Mouse (Mus musculus): ENCODE measurements around the gene Ttll8.

DNA sequence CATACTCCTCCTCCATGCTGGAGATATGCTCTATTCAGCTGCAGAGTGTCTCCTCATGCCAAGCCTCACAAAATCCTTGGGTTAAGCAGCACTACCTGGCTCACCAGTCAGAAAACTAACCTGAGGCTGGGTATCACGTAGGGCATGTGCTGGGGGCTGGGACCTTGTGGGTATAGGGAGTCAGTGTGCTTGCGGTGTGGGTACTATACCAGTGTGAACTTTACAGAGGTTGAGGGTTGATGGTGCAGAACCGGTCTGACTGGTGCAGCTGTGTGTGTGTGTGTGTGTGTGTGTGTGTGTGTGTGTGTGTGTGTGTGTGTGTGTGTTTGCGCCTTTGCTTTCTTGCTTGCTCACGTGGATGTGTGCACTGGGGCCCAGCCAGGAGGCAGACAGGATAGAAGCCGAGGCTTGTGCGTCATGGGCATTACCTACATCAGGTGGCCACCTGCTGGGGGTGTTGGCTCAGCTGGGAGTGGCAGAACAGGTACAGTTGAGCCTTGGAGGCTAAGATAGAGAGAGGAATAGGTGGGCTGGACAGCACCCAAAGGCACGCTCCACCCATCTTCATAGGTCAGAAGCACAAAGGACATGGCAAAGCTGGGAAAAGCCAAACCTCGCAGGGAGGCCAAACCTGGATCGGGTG is 102.6 kb downstream of the Ttll8 start:
- TF ChIP-seq CTCF (IDR thresholded peaks at IDR 0.05; ENCODE audit: low read depth, low read length) (no peak), POLR2A (IDR thresholded peaks at IDR 0.05; ENCODE audit: insufficient read depth, low read length) (no peak), EP300 (IDR thresholded peaks at IDR 0.05; ENCODE audit: insufficient read depth, low read depth, low read length) (no peak)
